Mouse (Mus musculus) stomach, postnatal 0 days (tissue): Measurements from ENCODE around the gene Adam10.

Experiments used
- CTCF ChIP-seq: IDR thresholded peaks from 2 replicates; pipeline ENCODE4 v1.5.1; 2016; ENCODE audit warnings: antibody characterized with exemption, low read depth, mild to moderate bottlenecking, moderate library complexity
- EP300 ChIP-seq: optimal IDR thresholded peaks from 2 replicates; pipeline ENCODE3; 2016; ENCODE audit warnings: antibody characterized with exemption

DNA sequence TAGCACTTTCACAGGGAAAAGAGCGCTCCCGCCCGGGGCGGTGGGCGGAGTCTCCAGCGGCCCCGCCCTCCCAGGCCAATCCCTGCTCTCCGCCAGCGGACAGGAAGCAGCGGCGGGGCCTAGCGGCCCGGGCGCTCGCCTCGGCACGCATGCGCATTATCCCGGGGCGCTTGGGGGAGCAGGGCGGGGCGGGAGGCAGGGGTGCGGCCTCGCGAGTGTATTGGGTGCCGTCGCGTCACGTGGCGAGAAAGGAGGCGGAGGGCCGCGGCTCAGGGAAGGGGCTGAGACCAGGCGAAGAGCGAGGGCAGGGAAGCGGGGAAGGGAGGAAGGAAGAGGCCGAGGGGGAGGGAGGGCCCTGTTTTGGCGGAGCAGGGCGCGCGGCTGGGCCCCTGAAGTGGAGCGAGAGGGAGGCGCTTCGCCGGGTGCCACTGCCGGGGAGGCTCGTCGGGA, at the start of gene Adam10:
- TF ChIP-seq CTCF: no peak
- TF ChIP-seq EP300: no peak
